Mouse (Mus musculus) thymus, adult 2 months (tissue): ENCODE data around the gene Cep68. TPM values are rescaled to one million over a fixed set of nuclear protein-coding genes. Genes with fewer than 3 reads are reported as not detected.

Experiments
- DNase-seq: peaks from one replicate; pipeline ENCODE4 v3.0.0; 2021
- H3K27ac ChIP-seq: fragments of 200-500 bp; 2 replicates; pipeline ENCODE4 v1.5.1; 2012; ENCODE audit warnings: low read length, control low read depth; ENCODE audit not compliant: control insufficient read depth, insufficient read depth
- H3K27me3 ChIP-seq: fragments of 200-500 bp; 2 replicates; pipeline ENCODE4 v1.6.1; 2012; ENCODE audit warnings: mild to moderate bottlenecking, low read length, moderate library complexity, mixed read lengths; ENCODE audit not compliant: control insufficient read depth, insufficient read depth
- H3K36me3 ChIP-seq: fragments of 200-500 bp; 2 replicates; pipeline ENCODE4 v1.6.1; 2012; ENCODE audit warnings: mild to moderate bottlenecking, low read length, moderate library complexity; ENCODE audit not compliant: control insufficient read depth, insufficient read depth
- H3K4me1 ChIP-seq: fragments of 200-500 bp; replicated peaks from 2 replicates; pipeline ENCODE4 v1.6.1; 2012; ENCODE audit warnings: low read length; ENCODE audit not compliant: control insufficient read depth, insufficient read depth
- H3K4me3 ChIP-seq: fragments of 200-500 bp; 2 replicates; pipeline ENCODE4 v1.5.1; 2012; ENCODE audit warnings: mild to moderate bottlenecking, low read length, control low read depth, moderate library complexity; ENCODE audit not compliant: control insufficient read depth, insufficient read depth
- CTCF ChIP-seq: fragments of 200-500 bp; IDR thresholded peaks from 2 replicates; pipeline ENCODE4 v1.5.1; 2012; ENCODE audit warnings: mild to moderate bottlenecking, control low read depth, low read length, moderate library complexity, borderline replicate concordance; ENCODE audit not compliant: control insufficient read depth, poor library complexity, insufficient read depth; ENCODE audit errors: extremely low read depth
- POLR2A ChIP-seq: fragments of 200-500 bp; IDR thresholded peaks from 2 replicates; pipeline ENCODE4 v1.6.1; 2012; ENCODE audit warnings: mild to moderate bottlenecking, low read length, control low read depth, moderate library complexity; ENCODE audit not compliant: control insufficient read depth, poor library complexity, insufficient read depth; ENCODE audit errors: extremely low read depth
- whole genome bisulfite sequencing: fragments of 180-500 bp; shearing (Covaris S2); methylation state at CpG from one replicate; pipeline ENCODE4 v1.1.7; 2018; 5-methylcytosine and 5-hydroxymethylcytosine counted together
- polyA plus RNA-seq: library from polyadenylated mRNA; depleted of rRNA; stranded (reverse); fragments of >200 nt; gene quantifications from 2 replicates; pipeline ENCODE4 v1.2.3, GENCODE M21; 2012; rRNA removed

The Cep68 gene
- 31.6 and 33.6 TPM in 2 replicates for polyA plus RNA-seq

- Histone ChIP-seq H3K4me1 (peaks cover 10% of the 10 kb centered on the region), H3K27ac (no peak within 1 kb of the TSS), H3K4me3 (peak within 1 kb of the TSS; percentile 60), H3K27me3 (no peaks in the 10 kb centered on the region), H3K36me3 (no peaks in the 10 kb centered on the region)
- DNase-seq: peak; percentile 96
- TF ChIP-seq POLR2A: peak; percentile 88
- TF ChIP-seq CTCF: peak; percentile 67
- under 1% methylated on average over 57 of the region's 59 CpGs for WGBS
Observed at GRCm38 (mm10) chr11:20249296-20250110, at the start of gene Cep68. Cep68 (minus strand) TSS chr11:20249429.

GRCm38 (mm10) chr11:20284463-20284862 lies 35.2 kb upstream of the Cep68 start:
- H3K27me3 ChIP-seq: no peaks in the 10 kb centered on the region
- no peak overlapping the region for H3K27ac ChIP-seq
- TF ChIP-seq POLR2A (no peak), CTCF (no peak)
- no peak for DNase-seq
- 90% methylated on average over 3 of the region's 3 CpGs for WGBS
- no peaks in the 10 kb centered on the region for H3K4me1 ChIP-seq
- no peak overlapping the region for H3K4me3 ChIP-seq
- H3K36me3 ChIP-seq: no peaks in the 10 kb centered on the region

- 93% methylated on average over 2 of the region's 2 CpGs for WGBS
- no peak overlapping the region for H3K27ac ChIP-seq
- TF ChIP-seq POLR2A (no peak), CTCF (no peak)
- H3K27me3 ChIP-seq: no peaks in the 10 kb centered on the region
- DNase-seq: no peak
- no peak overlapping the region for H3K4me3 ChIP-seq
- no peaks in the 10 kb centered on the region for H3K36me3 ChIP-seq
- no peaks in the 10 kb centered on the region for H3K4me1 ChIP-seq
Observed at GRCm38 (mm10) chr11:20282601-20283219, 33.5 kb upstream of the Cep68 start.

GRCm38 (mm10) chr11:20280982-20281381 lies 31.8 kb upstream of the Cep68 start:
- no peaks in the 10 kb centered on the region for H3K27me3 ChIP-seq
- DNase-seq: no peak
- 85% methylated on average over 5 of the region's 5 CpGs for WGBS

GRCm38 (mm10) chr11:20278702-20279101 lies 29.5 kb upstream of the Cep68 start:
- Histone ChIP-seq H3K27ac (no peak overlapping the region), H3K4me3 (no peak overlapping the region), H3K4me1 (no peaks in the 10 kb centered on the region), H3K27me3 (no peaks in the 10 kb centered on the region), H3K36me3 (no peaks in the 10 kb centered on the region)
- TF ChIP-seq POLR2A: no peak
- TF ChIP-seq CTCF: no peak
- WGBS: 91% methylated on average over 5 of the region's 5 CpGs
- no peak for DNase-seq

More at GRCm38 (mm10) chr11:20280982-20281381, 31.8 kb upstream of the Cep68 start:
- TF ChIP-seq POLR2A: no peak
- Histone ChIP-seq H3K36me3 (no peaks in the 10 kb centered on the region), H3K27ac (no peak overlapping the region), H3K4me1 (no peaks in the 10 kb centered on the region), H3K4me3 (no peak overlapping the region)

GRCm38 (mm10) chr11:20277106-20277505 lies 27.9 kb upstream of the Cep68 start:
- TF ChIP-seq POLR2A (no peak), CTCF (no peak)
- no peak for DNase-seq
- Histone ChIP-seq H3K4me3 (no peak overlapping the region), H3K27me3 (no peaks in the 10 kb centered on the region), H3K36me3 (no peaks in the 10 kb centered on the region), H3K27ac (no peak overlapping the region), H3K4me1 (no peaks in the 10 kb centered on the region)
- WGBS: 90% methylated on average over 2 of the region's 2 CpGs

GRCm38 (mm10) chr11:20275974-20276373 lies 26.7 kb upstream of the Cep68 start:
- no peak for TF ChIP-seq CTCF
- no peak for TF ChIP-seq POLR2A
- Histone ChIP-seq H3K36me3 (no peaks in the 10 kb centered on the region), H3K27ac (no peak overlapping the region), H3K4me3 (no peak overlapping the region), H3K27me3 (no peaks in the 10 kb centered on the region), H3K4me1 (no peaks in the 10 kb centered on the region)
- no peak for DNase-seq
- WGBS: 90% methylated on average over 2 of the region's 2 CpGs
